Mouse (Mus musculus) embryonic facial prominence, embryonic 12.5 days (tissue): ENCODE results near the gene Mxi1. TPM values are rescaled to one million over a fixed set of nuclear protein-coding genes. Genes with fewer than 3 reads are reported as not detected.

Experiments used
- ATAC-seq: fragments of 200-750 bp; cut with Nextera tagmentation; 2 replicates; pipeline ENCODE4 v1.8.0; 2017; ENCODE audit not compliant: insufficient number of reproducible peaks, insufficient read depth, low FRiP score, low TSS enrichment
- H3K27ac ChIP-seq: fragments of 300-500 bp; sonication (generic); 2 replicates; pipeline ENCODE4 v1.5.1; 2016; ENCODE audit warnings: mild to moderate bottlenecking
- H3K27me3 ChIP-seq: fragments of 300-500 bp; sonication (generic); 2 replicates; pipeline ENCODE4 v1.6.1; 2016; ENCODE audit warnings: mild to moderate bottlenecking, moderate library complexity
- H3K36me3 ChIP-seq: fragments of 300-500 bp; sonication (generic); 2 replicates; pipeline ENCODE4 v1.6.1; 2016; ENCODE audit warnings: mild to moderate bottlenecking
- H3K4me1 ChIP-seq: fragments of 300-500 bp; sonication (generic); 2 replicates; pipeline ENCODE4 v1.6.1; 2016
- H3K4me2 ChIP-seq: fragments of 300-500 bp; sonication (generic); replicated peaks from 2 replicates; pipeline ENCODE4 v1.6.1; 2016; ENCODE audit warnings: mild to moderate bottlenecking, moderate library complexity
- H3K4me3 ChIP-seq: fragments of 300-500 bp; sonication (generic); 2 replicates; pipeline ENCODE4 v1.5.1; 2016; ENCODE audit warnings: mild to moderate bottlenecking
- H3K9ac ChIP-seq: fragments of 300-500 bp; sonication (generic); 2 replicates; pipeline ENCODE4 v1.6.1; 2016; ENCODE audit warnings: mild to moderate bottlenecking, moderate library complexity
- H3K9me3 ChIP-seq: fragments of 300-500 bp; sonication (generic); 2 replicates; pipeline ENCODE4 v1.6.1; 2016; ENCODE audit warnings: mild to moderate bottlenecking, moderate library complexity
- WGBS: fragments of 180-500 bp; shearing (Covaris S2); methylation state at CpG from one replicate; pipeline ENCODE4 v1.1.7; 2016; 5-methylcytosine and 5-hydroxymethylcytosine counted together
- polyA plus RNA-seq: library from polyadenylated mRNA; unstranded; fragments of >200 nt; fragmentation: Nextera tagmentation; extraction: Ambion mirVana; gene quantifications from 2 replicates; pipeline ENCODE4 v1.2.1, GENCODE M21; 2016

Gene Mxi1
- polyA plus RNA-seq, 1 experiment from 2014 or later = 44.9 TPM

DNA sequence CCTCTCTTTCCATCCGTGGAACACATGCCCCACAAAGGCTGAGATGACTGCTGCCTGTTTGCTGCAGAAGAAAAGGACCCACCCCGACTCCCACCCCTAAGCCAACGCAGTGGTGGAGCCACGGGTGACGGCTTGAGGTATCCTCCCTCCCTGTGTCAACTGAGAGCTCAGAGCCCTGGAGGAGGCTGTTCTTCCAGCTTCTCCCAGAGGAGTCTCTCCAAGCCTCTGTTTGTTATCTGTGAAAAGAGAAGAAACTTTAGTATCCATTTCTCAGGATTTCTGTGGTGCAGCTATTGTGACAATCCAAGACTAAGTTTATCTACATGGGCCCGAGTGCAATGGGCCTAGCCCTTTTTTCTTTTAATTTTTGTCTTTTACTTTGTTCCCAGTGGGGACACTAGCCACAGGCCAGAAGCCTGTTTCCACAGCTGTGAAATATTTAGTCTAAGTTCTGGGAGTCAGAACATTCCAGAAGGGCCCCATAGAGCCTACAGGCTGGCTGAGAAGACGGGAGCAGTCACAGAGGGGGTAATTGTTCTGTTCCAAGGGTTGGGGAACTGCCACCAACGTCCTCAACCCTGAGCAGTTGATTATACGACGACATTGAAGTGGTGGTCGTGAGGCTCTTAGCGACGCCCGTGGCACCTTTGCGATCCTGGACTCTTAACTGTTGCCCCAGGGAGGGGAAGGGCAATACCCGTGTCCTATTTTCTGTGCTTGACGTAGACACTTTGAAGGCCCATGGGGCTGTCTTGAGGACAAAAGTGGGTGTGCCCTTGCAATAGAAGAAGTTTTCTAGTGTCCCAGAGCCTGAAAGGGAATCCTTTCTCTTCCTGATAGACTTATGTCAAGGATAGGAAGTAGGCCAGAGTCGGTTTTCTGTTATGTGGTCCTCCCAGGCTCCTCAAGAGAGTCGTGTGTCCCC, 31.6 kb upstream of the Mxi1 start:
- 62% methylated on average over 19 of the region's 19 CpGs for WGBS
- Histone ChIP-seq H3K36me3 (no peaks in the 10 kb centered on the region), H3K4me3 (no peak overlapping the region), H3K27ac (no peak overlapping the region), H3K9me3 (no peaks in the 10 kb centered on the region), H3K4me2 (no peak overlapping the region), H3K4me1 (peaks cover 6% of the 10 kb centered on the region; the same call in 1 of the 2 replicates), H3K9ac (no peak overlapping the region), H3K27me3 (no peaks in the 10 kb centered on the region)
- no peak for ATAC-seq

DNA sequence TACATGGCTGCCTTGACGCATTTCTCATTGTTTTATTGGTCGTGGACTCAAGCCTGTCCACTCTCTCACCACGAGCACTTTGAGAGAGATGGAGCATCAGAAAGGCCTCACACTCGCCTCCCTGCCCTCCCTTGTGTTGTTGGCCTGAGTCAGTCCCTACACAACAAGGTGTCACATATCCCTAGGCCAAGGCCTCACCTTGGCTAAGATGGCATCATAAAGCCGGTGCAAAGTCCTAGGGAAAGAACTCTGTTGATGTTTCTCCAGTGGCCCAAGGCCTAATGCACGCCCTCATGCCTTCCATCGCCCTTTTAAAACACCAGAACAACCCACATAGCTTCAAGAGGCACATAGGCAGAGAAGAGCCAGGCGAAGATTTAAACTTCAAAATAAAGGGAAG, 30.1 kb upstream of the Mxi1 start:
- Histone ChIP-seq H3K36me3 (no peaks in the 10 kb centered on the region), H3K27ac (no peak overlapping the region), H3K4me3 (no peak overlapping the region), H3K4me1 (peaks cover 6% of the 10 kb centered on the region; the same call in 1 of the 2 replicates), H3K9ac (no peak overlapping the region), H3K27me3 (no peaks in the 10 kb centered on the region), H3K9me3 (no peaks in the 10 kb centered on the region), H3K4me2 (no peak overlapping the region)
- 88% methylated on average over 8 of the region's 8 CpGs for WGBS
- ATAC-seq = no peak

DNA sequence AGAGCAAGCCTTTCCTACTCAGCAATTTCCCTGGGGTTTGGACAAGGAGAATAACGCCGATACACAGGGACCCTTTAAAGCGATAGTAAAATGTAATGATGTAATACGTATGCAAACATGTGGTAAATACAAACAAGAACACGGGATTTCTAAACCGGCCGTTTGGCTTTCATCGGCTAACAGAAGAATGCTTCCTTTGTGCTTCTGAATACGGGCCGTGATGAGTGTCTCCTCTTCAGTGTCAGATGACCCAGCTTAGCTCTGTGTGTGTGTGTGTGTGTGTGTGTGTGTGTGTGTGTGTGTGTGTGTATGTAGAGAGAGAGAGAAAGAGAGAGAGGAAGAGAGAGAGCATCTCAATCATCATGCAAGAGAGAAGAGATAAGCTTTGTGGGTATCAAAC, 27.7 kb upstream of the Mxi1 start:
- no peak overlapping the region for H3K4me3 ChIP-seq
- no peaks in the 10 kb centered on the region for H3K27me3 ChIP-seq
- no peak overlapping the region for H3K27ac ChIP-seq
- H3K4me2 ChIP-seq = no peak overlapping the region
- no peaks in the 10 kb centered on the region for H3K36me3 ChIP-seq
- peaks cover 6% of the 10 kb centered on the region; the same call in 1 of the 2 replicates for H3K4me1 ChIP-seq
- 45% methylated on average over 10 of the region's 10 CpGs for WGBS
- H3K9ac ChIP-seq = no peak overlapping the region
- no peaks in the 10 kb centered on the region for H3K9me3 ChIP-seq
- ATAC-seq = no peak

DNA sequence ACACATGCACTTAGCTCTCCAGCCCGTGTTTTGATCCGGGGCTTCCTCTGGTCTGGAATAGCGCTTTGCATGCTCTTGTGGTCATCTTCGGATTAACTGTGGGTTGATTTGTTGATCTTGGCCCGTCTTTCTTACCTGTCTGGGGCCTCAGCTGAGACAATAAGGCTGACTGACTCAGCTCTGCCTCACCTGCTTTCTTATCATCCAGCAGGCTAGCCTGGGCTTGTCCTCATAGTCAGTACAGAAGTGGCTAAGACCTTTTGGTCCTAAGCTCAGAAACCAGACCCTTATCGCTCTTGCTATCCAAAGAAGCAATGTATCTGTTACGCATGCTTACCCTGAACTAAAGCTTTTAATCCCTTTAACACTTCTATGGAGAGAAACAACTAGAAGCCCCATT, 26.6 kb upstream of the Mxi1 start:
- ATAC-seq = no peak

DNA sequence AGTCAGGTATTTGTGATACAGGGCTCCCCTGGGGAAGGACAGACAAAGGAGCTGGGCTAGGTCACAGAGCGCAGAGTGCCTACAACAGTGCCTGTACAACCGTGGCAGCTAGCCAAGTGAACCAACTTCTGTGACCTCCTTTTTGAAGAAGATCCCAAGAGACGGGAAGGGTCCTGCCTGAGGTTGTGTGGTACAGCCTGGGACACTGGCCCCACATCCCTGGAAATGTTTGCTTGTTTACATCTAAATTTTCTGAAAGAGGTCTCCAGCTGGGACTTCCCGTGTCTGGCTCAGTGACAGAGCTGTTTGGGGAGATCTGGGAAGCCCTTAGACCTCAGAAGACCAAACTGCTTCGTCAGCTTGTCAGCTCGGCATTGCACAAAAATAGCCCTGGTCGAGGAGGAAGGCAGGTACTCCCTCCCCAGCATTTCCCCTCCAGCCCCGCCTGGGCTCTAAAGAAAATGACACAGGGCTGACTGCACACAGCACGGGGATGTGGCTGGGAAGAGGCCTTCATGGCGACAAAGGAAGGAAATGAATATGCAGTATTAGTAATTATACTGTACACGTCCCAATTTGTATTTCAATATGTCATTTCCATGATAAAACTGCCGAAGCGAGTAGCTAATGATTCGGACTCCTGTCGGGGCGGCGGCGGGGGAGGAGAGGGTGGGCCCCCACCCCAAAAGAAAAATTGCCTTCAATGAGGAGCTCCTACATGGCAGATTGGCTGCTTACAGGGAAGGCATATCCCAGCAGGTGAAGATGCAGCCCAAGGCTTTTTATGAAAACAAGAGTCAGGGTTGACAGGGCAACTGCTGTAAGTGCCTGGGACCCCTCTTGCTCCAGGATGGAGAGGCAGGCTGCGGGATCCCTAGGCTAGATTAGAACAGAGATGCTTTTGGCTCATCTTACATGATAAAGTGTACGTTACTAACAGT, 25.8 kb upstream of the Mxi1 start:
- H3K4me3 ChIP-seq = no peak overlapping the region
- ATAC-seq = no peak
- H3K9me3 ChIP-seq = no peaks in the 10 kb centered on the region
- H3K4me1 ChIP-seq = no peaks in the 10 kb centered on the region
- no peaks in the 10 kb centered on the region for H3K27me3 ChIP-seq
- no peaks in the 10 kb centered on the region for H3K36me3 ChIP-seq
- no peak overlapping the region for H3K9ac ChIP-seq
- H3K4me2 ChIP-seq = no peak overlapping the region
- 36% methylated on average over 20 of the region's 20 CpGs for WGBS
- no peak overlapping the region for H3K27ac ChIP-seq

More for the DNA sequence above, 26.6 kb upstream of the Mxi1 start:
- Histone ChIP-seq H3K36me3 (no peaks in the 10 kb centered on the region), H3K9me3 (no peaks in the 10 kb centered on the region), H3K4me3 (no peak overlapping the region), H3K4me2 (no peak overlapping the region), H3K9ac (no peak overlapping the region), H3K4me1 (peaks cover 4% of the 10 kb centered on the region; the same call in 1 of the 2 replicates), H3K27ac (no peak overlapping the region), H3K27me3 (no peaks in the 10 kb centered on the region)
- WGBS = 79% methylated on average over 7 of the region's 7 CpGs

DNA sequence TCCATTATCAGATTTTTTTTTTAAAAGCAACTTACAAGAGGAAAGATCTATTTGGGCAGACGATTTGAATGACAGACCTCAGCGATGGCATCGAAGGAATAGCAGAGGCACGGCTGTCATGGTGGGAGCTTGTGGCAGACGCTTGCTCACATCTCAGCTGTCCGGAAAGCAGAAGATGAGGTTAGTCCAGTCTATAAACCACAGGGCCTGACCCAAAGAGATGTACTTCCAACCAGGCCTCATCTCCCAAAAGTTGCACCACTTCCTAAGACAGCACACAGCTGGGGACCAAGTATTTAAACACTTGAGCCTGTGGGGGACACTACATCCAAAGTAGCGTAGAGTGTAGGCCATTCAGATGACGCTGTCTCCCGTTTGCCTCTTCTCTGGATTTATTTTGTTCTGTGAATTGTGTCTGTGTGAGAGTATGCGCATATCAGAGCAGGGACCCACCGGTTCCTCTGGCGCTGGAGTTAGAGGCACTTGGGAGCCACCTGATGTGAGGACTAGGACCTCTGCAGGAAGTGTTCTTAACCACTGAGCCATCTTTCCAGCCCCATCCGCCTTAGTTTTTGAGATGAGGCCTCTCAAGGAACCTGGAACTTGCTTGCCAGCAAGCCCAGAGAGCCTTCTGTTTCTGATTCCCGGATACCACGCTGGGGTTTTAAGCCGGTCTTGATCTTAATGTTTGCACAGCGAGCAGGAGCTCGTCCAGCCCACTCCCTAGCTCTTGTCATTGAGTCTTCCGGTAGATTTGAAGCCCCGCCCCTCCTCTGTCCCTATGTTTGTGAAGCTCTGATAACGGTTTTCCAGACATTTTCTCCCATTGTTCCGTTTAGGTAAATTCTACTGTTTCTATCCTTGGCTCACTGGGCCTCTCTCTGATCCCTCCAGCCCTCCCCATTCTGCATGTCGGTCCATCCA, 13.7 kb upstream of the Mxi1 start:
- 77% methylated on average over 23 of the region's 23 CpGs for WGBS
- Histone ChIP-seq H3K27me3 (no peaks in the 10 kb centered on the region), H3K27ac (no peak overlapping the region), H3K4me1 (no peaks in the 10 kb centered on the region), H3K36me3 (no peaks in the 10 kb centered on the region), H3K9me3 (no peaks in the 10 kb centered on the region), H3K9ac (no peak overlapping the region), H3K4me2 (no peak overlapping the region), H3K4me3 (no peak overlapping the region)
- no peak for ATAC-seq

DNA sequence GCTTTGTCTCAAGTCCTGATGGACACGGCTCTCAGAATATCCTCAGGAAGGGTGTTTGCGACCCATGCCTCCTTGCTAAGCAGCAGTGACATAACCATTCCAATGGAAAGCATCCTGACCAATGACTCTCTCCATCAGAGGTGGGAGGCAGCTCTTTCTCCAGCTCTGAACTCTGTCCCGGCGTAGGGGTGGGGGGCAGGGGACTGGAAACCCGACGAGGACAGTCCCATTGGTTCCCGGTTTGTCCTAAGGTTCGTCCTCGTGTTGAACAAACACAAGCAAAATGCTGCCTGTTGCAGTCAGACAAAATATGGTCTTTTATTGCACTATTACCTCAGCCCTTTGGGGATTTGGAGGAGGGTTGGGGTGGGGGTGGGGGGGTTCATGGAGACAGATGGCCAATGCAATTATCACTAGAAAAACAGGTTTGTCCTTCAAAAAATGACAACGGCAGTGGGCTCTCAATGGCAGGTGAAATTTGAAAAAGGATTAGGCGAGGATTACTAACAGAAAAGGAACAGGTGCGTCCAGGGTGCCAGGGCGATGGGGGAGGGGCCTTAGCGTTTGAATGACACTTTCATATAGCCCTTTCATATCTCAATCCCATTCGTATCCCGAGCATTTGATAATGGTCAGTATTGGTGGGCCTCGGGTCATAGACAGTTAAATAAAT, 11.0 kb upstream of the Mxi1 start:
- no peak overlapping the region for H3K4me3 ChIP-seq
- no peaks in the 10 kb centered on the region for H3K36me3 ChIP-seq
- H3K27me3 ChIP-seq = no peaks in the 10 kb centered on the region
- no peak overlapping the region for H3K9ac ChIP-seq
- 55% methylated on average over 17 of the region's 17 CpGs for WGBS
- ATAC-seq = no peak
- no peaks in the 10 kb centered on the region for H3K4me1 ChIP-seq
- 0 out of 2 replicates have a peak overlapping the region, but pooled peaks have one; percentile 11 for H3K27ac ChIP-seq
- H3K9me3 ChIP-seq = no peaks in the 10 kb centered on the region
- H3K4me2 ChIP-seq = no peak overlapping the region

DNA sequence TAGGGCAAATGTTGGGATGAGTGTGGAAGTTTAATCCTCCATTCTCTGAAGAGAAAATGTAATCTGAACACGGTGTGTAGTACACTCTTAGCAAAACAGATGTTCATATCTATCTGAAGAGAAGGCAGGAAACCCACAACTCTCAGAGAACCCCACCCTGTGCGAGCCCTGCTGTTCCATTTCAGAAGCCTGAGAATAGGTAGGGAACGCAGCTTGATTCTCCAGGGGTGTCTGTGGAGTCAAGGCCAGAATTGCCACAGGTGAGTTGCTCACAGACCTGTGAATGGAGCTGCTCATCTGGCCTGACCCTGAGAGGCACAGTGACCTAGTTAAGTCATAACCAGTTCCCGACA, 10.5 kb upstream of the Mxi1 start:
- Histone ChIP-seq H3K36me3 (no peaks in the 10 kb centered on the region), H3K4me1 (no peaks in the 10 kb centered on the region), H3K27ac (no peak overlapping the region), H3K9ac (no peak overlapping the region), H3K27me3 (no peaks in the 10 kb centered on the region), H3K4me2 (no peak overlapping the region), H3K4me3 (no peak overlapping the region), H3K9me3 (no peaks in the 10 kb centered on the region)
- ATAC-seq = no peak
- WGBS = 77% methylated on average over 4 of the region's 4 CpGs

DNA sequence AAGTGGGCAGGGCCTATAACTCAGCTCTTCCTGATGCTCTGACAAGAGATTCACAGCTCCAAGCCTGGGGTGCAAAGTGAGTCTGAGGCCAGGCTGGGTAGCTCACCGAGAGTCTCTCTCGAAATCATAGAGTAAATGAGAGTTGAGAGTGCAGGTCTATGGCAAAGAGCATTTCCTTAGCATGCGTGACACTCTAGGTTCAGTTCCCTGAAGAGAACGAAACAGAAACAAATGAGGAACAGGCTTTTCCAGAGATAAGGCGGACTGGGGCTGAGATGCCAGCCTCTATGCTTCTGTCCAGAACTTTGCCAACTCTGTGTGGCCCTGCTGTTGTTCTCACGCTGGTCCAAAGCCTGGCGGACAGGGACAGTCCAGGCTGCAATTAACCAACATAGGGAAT, 6.9 kb upstream of the Mxi1 start:
- peaks cover 5% of the 10 kb centered on the region for H3K4me1 ChIP-seq
- no peak for ATAC-seq
- no peak overlapping the region for H3K4me3 ChIP-seq
- H3K27ac ChIP-seq = no peak overlapping the region
- H3K9me3 ChIP-seq = no peaks in the 10 kb centered on the region
- 86% methylated on average over 7 of the region's 7 CpGs for WGBS
- H3K36me3 ChIP-seq = no peaks in the 10 kb centered on the region
- no peak overlapping the region for H3K4me2 ChIP-seq
- H3K27me3 ChIP-seq = no peaks in the 10 kb centered on the region
- H3K9ac ChIP-seq = no peak overlapping the region

DNA sequence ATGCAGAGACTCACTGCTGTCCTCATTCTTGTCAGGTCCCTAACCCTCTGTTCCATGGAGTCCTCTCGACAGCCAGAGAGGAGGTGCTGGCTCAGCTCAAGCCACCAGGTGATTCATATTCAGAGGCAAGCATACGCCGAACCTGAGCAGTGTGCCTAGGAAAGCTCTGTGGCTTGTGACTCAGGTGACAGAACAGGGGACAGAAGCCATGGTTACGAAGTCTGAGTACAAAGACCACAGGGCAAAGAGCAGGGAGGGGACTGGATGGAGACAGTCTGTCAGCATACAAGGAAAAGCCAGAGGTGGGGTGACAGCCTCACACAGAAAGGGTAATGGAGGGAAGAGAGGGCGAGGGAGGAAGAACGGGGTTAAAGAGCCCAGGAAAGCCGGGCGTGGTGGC, 4.7 kb upstream of the Mxi1 start:
- Histone ChIP-seq H3K36me3 (no peaks in the 10 kb centered on the region), H3K4me3 (no peak overlapping the region), H3K9me3 (no peaks in the 10 kb centered on the region), H3K27ac (no peak overlapping the region), H3K4me2 (no peak overlapping the region), H3K9ac (no peak overlapping the region), H3K27me3 (no peaks in the 10 kb centered on the region), H3K4me1 (peaks cover 9% of the 10 kb centered on the region)
- WGBS = 82% methylated on average over 8 of the region's 8 CpGs
- ATAC-seq = no peak

DNA sequence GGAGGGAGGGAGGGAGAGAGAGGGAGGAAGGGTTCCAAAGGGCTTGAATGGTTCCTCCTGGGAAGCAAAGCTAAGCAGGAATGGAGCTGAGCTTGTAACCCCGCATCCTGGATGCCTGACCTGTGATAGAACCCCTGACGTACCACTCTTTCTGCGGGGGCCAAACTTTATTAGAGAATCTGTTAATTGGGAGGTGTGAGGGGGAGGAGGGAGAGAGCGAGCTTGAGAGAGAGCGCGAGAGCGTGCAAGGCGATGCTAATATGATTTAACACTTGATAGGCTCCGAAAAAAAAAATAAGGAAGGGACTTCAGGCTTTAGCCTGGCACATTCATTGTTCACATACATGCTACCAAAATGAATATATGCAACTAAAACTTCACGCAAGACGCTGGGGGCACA, 3.6 kb upstream of the Mxi1 start:
- Histone ChIP-seq H3K27me3 (no peaks in the 10 kb centered on the region), H3K4me1 (peaks cover 9% of the 10 kb centered on the region), H3K4me3 (no peak overlapping the region), H3K36me3 (no peaks in the 10 kb centered on the region), H3K27ac (no peak overlapping the region), H3K4me2 (no peak overlapping the region), H3K9ac (no peak overlapping the region), H3K9me3 (no peaks in the 10 kb centered on the region)
- no peak for ATAC-seq
- WGBS = 34% methylated on average over 11 of the region's 11 CpGs
